Mouse (Mus musculus) retina, postnatal 1 day (tissue): ENCODE results near the gene Tmem259.

Source experiments
- DNase-seq: peaks from one replicate; pipeline ENCODE4 v3.0.0-alpha.2; 2012

Gene Tmem259

DNA sequence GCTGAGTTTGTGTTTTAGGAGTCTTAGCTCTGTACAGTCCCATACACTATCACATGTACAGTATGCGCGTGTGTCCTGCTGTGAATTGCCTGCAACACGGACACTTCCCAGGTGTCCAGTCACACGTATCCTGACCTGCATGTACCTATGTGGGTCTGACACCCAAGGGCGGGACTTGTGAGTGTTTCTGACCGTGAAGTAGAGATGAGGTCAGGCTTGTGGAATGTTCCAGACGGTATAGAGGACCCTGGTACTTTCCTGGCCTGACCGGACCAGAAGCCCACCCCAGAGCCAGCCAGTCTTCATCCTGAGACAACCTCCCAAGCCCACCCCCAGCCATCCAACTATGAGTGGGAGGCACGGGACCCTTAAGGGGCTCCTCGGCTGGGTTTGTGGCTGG lies 31.5 kb upstream of the Tmem259 start:
- DNase-seq = no peak

- DNase-seq = no peak
These were observed 30.6 kb upstream of the Tmem259 start for GRCm38 (mm10) chr10:80014484-80015290.

- no peak for DNase-seq
These were observed 29.5 kb upstream of the Tmem259 start for GRCm38 (mm10) chr10:80013609-80014008.

DNA sequence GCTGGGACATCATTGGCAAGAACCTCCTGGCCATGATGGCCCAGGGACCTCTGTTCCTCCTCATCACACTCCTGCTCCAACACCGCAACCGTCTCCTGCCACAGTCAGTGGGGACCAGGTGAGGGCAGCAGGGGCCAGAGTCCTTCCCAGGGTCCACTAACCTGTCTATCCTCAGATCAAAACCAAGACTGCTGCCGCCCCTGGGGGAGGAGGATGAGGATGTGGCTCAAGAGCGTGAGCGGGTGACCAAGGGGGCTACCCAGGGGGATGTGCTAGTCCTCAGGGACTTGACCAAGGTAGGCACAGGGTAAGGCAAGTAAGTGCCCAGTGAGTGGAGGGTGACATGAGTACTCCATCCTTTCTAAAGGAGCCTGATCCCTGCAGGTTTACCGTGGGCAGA lies 27.6 kb upstream of the Tmem259 start:
- no peak for DNase-seq

DNA sequence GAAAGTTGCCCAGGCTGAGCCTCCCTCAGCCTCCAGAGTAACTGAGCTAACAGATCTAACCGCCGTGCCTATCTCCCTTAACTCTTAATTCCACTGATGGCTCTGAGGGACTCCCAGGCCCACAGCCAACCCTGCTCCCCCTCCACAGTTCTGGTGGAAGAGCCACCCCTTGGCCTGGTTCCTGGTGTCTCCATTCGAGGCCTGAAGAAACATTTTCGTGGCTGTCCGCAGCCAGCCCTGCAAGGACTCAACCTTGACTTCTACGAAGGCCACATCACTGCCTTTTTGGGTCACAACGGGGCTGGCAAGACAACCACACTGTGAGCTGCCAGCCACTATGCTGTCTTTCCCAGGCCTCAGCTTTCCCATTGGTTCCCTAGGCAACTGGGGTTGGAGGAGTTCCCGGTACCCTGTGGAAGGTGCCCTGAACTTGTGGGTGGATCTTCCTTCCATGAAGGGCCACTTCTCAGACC lies 20.1 kb upstream of the Tmem259 start:
- no peak for DNase-seq

DNA sequence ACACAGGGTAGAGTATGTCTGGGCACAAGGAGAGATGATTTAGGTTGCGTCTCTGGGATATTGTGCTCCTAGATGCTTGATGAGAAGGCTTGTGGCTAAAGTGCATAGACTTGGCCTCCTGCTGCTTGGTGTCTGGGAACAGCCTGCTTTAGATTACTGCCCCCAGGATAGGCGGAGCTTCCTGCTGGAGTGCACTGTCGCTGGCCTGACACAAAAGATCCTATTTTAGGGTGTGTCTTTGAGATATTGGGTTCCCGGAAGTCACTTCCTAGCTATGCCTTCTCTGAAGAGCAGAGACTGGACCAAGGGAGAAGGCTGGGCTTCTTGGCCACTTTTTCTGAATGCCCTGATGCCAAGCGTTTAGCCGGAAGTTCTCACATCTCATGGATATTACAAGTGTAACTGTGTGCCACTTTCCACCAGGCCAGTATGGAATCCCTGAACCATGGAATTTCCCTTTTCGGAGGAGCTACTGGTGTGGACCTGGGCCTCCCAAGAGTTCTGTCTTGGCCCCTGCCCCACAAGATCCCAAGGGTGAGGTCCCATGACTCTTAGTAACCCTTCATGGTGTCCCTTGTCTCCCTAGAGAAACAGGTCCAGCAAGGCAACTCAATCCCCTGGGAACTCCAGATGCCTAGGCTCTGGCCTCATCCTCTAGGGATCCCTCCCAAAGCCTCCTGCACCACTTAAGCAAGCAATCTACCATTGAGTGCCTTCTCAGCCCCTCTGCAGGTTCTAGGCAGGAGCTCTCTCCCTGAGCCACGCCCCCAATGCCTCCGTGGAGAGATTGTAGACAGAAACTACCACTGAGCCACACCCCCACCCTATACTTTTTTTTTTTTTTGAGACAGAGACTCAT lies 19.5 kb upstream of the Tmem259 start:
- DNase-seq = no peak

GRCm38 (mm10) chr10:80002829-80003228 lies 18.7 kb upstream of the Tmem259 start:
- DNase-seq = no peak

DNA sequence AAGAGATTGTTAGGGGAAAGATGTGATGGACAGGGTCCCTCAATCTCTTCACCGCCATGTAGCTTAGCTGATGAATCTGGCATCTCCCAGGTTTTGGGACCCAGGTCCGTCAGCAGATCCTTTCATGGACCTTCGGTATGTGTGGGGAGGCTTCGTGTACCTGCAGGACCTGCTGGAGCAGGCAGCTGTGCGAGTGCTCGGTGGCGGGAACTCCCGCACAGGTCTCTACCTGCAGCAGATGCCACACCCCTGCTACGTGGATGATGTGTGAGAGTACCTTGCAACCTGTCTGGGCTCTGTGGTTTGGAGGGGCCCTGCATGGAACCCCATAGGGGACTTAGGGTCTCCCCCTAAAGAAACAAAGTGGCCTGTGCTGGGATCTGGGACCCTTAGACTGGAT lies 17.8 kb upstream of the Tmem259 start:
- DNase-seq = no peak

- peak; percentile 55 for DNase-seq
These were observed 13.7 kb upstream of the Tmem259 start for GRCm38 (mm10) chr10:79997819-79998218.

GRCm38 (mm10) chr10:79997034-79997760 lies 13.1 kb upstream of the Tmem259 start:
- DNase-seq = peak; percentile 93

- DNase-seq = peak; percentile 97
These were observed 12.3 kb upstream of the Tmem259 start, which contains the start of gene Abca7 for GRCm38 (mm10) chr10:79996272-79997033. TSS of gene Abca7 (plus strand) at chr10:79996494.

- DNase-seq = no peak
These were observed 11.5 kb upstream of the Tmem259 start for GRCm38 (mm10) chr10:79995636-79996035.

DNA sequence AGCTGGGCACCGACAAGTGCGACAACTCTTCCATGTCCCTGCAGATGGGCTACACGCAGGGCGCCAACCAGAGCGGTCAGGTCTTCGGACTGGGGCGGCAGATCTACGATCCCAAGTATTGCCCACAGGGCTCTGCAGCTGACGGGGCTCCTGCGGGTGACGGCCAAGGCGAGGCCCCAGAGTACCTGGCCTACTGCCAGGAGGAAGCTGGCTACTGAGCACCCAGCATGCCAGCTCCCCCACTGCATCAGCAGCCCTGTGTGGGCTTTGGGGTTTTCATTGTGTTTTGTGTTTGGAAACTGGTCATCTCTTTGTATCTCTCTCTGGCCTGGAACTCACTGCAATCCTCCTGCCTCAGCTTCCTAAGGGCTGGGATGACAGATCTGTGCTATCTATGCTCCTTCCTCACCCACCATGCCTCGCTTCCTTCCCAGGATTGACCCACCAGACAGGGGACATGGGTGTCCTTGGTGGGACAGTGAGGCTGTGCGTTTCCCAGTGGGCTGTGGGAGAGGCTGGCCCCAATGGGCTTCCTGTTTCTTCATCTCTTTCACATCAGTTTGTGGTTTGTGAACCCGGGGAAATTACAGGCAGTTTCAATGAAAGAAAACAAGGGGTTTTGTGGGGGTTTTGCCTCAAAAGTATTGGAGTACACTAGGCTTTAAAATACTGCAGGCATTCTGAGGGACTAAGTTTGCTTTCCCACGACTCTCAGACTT lies 10.4 kb upstream of the Tmem259 start:
- DNase-seq = no peak

DNA sequence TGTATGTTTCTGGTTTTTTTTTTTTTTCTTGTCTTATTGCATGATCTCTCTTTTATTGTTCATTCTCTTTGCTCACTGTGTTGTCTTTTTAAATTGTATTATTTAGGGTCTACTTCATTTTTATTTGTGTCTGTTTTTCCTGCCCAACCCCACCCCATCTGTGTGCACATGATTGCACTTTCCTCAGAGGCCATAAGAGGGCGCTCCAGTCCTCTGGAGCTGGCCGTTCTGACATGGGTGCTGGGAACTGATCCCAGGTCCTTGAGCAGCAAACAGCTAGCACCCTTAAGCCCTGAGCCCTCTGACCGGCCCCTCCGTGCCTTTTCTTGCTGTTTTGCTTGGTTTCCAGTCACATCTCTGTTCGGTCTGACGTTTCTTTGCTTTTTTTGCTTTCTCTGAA lies 7.4 kb upstream of the Tmem259 start:
- no peak for DNase-seq

DNA sequence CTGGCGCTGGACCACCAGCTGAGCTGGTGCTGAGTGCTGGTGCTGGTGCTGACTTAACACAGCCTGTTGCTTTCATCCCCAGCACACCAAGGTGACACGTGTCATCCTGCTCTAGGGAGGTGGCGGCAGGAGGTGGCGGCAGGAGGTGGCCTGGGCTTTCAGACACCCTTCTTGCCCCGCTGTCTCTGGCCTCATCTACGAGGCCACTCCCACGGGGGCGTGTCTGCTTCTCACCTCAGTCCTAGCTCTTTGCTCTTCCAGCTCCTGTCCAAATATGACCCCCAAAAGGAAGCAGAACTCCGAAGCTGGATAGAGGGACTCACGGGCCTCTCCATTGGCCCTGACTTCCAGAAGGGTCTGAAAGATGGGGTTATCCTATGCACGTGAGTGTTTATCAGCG lies 7.0 kb upstream of the Tmem259 start:
- no peak for DNase-seq

- peak; percentile 40 for DNase-seq
These were observed 5.7 kb upstream of the Tmem259 start for GRCm38 (mm10) chr10:79989870-79990269.

DNA sequence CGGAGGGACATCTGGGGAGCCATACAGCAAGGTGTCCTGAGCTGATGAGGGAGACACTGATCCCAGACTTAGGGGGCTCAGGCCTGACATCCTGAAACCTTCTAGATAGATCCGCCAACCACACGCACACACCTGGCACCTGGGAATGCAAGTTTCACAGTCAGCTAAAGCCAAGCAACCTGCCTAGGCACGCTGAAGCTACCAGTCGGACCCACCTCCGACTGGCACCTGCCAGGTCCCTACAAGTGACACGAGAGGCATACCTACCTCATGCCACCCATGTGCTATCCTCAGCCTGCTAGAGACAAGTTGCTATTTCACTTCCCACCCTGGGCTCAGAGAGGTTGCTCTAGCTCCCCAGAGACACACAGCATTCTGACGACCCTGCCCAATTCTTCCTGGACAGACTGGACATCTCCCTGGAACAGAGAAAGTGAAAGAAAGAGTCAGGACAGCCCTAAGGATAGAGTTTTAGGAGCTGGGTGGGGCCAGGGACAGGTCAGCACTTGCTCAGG lies 5.2 kb upstream of the Tmem259 start:
- no peak for DNase-seq

- DNase-seq = peak; percentile 34
These were observed 4.6 kb upstream of the Tmem259 start, which contains the start of gene Cnn2 for GRCm38 (mm10) chr10:79988506-79989271. TSS of gene Cnn2 (plus strand) at chr10:79988584.

DNA sequence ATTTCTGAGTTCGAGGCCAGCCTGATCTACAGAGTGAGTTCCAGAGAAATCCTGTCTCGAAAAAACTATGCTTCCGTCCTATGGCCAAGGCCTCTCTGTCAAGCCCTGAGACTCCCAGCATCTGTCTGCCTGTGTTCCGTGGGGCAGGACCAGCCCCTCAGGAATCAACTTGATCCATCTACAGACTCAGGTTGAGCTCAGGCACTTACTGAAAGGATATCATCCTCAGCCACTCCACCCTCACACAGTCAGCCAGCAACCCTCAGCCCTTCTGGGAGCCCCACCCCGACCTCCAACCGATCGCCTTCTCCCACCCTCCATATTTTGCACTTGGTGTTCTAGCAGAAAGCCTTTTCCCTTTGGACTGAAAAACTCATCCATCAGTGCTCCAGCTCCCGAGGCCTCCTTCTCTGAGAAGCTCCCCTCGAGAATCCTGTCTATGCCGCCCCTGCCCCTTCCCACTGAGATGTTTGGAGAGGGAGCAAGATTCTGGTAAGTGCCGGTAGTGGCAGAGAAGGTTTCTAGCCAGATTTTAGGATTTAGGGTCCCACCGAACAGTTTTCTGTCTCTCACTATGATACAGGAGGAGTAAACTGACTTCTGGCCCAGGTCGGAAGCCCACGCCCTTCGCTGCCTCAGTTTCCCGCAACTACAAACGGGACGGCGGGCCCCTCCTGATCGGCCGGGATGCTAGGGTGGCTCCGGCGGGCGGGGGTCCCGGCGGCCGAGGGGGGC lies 3.8 kb upstream of the Tmem259 start:
- DNase-seq = no peak

DNA sequence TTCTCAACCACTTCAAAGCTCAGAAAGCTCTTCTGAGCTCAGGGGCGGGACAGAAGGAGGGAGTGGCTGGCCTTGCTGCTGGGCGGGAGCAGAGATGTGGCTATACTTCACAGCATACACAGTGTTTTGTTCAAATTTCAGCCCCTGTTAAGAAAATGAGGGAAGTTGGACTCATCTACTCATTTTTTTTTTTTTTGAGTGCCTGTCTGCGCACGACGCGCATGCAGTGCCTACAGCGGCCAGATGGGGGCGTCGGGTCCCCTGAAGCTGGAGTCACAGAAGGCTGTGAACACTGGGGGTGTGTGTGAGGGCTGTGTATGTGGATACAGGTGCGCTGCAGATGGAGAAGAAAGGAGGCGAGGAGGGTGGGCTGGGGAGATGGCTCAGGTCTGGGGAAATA lies 2.8 kb upstream of the Tmem259 start:
- DNase-seq = peak; percentile 87
